Mouse (Mus musculus) CH12.LX (cell line): ENCODE measurements at regions not wholly inside any gene's neighbourhood (a gene's known extent, or its start where the extent isn't known, plus 50 kb on each side); places are given as distances from the start of the nearest gene placed in this dataset.

Experiments
- DNase-seq: peaks from one replicate; pipeline ENCODE4 v3.0.0-alpha.2; 2013; ENCODE audit errors: extremely low read depth
- H3K27ac ChIP-seq: 2 replicates; pipeline ENCODE4 v1.5.1; 2012; ENCODE audit warnings: low read depth, mild to moderate bottlenecking, control low read depth, moderate library complexity; ENCODE audit not compliant: insufficient read depth
- H3K27me3 ChIP-seq: replicated peaks from 2 replicates; pipeline ENCODE3; 2012; ENCODE audit warnings: inconsistent platforms
- H3K36me3 ChIP-seq, 2 experiments: replicated peaks in 1 of 2; 2 replicates each; pipeline versions ENCODE3 to v1.6.1; 2012; ENCODE audit warnings: inconsistent platforms in 1 of 2, low read length in 1 of 2, mild to moderate bottlenecking in 1 of 2, mixed read lengths in 1 of 2, moderate library complexity in 1 of 2; ENCODE audit not compliant: control insufficient read depth in 1 of 2, insufficient read depth in 1 of 2
- H3K4me1 ChIP-seq, 2 experiments: 2 replicates each; pipeline ENCODE4 v1.6.1; 2012; ENCODE audit warnings: inconsistent platforms in 1 of 2, moderate library complexity in 1 of 2; ENCODE audit not compliant: insufficient read depth in 2 of 2, control insufficient read depth in 1 of 2
- H3K4me2 ChIP-seq: 2 replicates; pipeline ENCODE4 v1.6.1; 2012; ENCODE audit warnings: low read depth, mild to moderate bottlenecking, control low read depth; ENCODE audit not compliant: poor library complexity, insufficient read depth, severe bottlenecking
- H3K4me3 ChIP-seq, 3 experiments: fragments of 150-350 bp in 1 of 3; sonication (generic) in 1 of 3; replicated peaks in 1 of 3; 2 replicates each; pipeline versions ENCODE3 to v1.5.1; 2011 to 2012; ENCODE audit warnings: low read depth in 2 of 3, low read length in 2 of 3, mild to moderate bottlenecking in 2 of 3, moderate library complexity in 2 of 3, control low read depth in 1 of 3, improper control_type of control experiment in 1 of 3, inconsistent platforms in 1 of 3, mixed read lengths in 1 of 3; ENCODE audit not compliant: poor library complexity in 1 of 3
- H3K79me2 ChIP-seq: replicated peaks from 2 replicates; pipeline ENCODE4 v1.6.1; 2012; ENCODE audit warnings: mild to moderate bottlenecking, moderate library complexity; ENCODE audit not compliant: control insufficient read depth, poor library complexity, insufficient read depth, severe bottlenecking; ENCODE audit errors: extremely low read depth
- H3K9ac ChIP-seq: 2 replicates; pipeline ENCODE4 v1.6.1; 2012; ENCODE audit warnings: low read depth, mild to moderate bottlenecking, control low read depth, moderate library complexity; ENCODE audit not compliant: insufficient read depth
- H3K9me3 ChIP-seq: replicated peaks from 2 replicates; pipeline ENCODE3; 2012; ENCODE audit warnings: low read length, inconsistent platforms, mixed read lengths
- BHLHE40 ChIP-seq: IDR thresholded peaks from 2 replicates; pipeline ENCODE4 v1.6.1; 2011; ENCODE audit warnings: mild to moderate bottlenecking, low read depth, low read length, improper control_type of control experiment
- E2F4 ChIP-seq: IDR thresholded peaks from 2 replicates; pipeline ENCODE4 v1.6.1; 2011; ENCODE audit warnings: low read depth, low read length, improper control_type of control experiment; ENCODE audit not compliant: insufficient replicate concordance
- ETS1 ChIP-seq: conservative IDR thresholded peaks from 2 replicates; pipeline ENCODE4 v1.6.1; 2012; ENCODE audit warnings: low read depth, mild to moderate bottlenecking, inconsistent platforms, low read length, improper control_type of control experiment, moderate library complexity
- GABPA ChIP-seq: IDR thresholded peaks from 2 replicates; pipeline ENCODE4 v1.6.1; 2012; ENCODE audit warnings: low read depth, low read length, improper control_type of control experiment, inconsistent platforms; ENCODE audit not compliant: insufficient replicate concordance
- KAT2A ChIP-seq: IDR thresholded peaks from 2 replicates; pipeline ENCODE4 v1.6.1; 2012; ENCODE audit warnings: low read length, improper control_type of control experiment, inconsistent platforms; ENCODE audit not compliant: insufficient replicate concordance
- MAFK ChIP-seq: IDR thresholded peaks from 2 replicates; pipeline ENCODE4 v1.6.1; 2011; ENCODE audit warnings: low read length, improper control_type of control experiment; ENCODE audit not compliant: insufficient replicate concordance
- MAX ChIP-seq: IDR thresholded peaks from 2 replicates; pipeline ENCODE4 v1.6.1; 2011; ENCODE audit warnings: low read length, improper control_type of control experiment
- MXI1 ChIP-seq: IDR thresholded peaks from 2 replicates; pipeline ENCODE4 v1.6.1; 2011; ENCODE audit warnings: mild to moderate bottlenecking, low read depth, low read length, improper control_type of control experiment
- MYC ChIP-seq: IDR thresholded peaks from 2 replicates; pipeline ENCODE4 v1.6.1; 2011; ENCODE audit warnings: low read depth, mild to moderate bottlenecking, improper control_type of control experiment, low read length
- NRF1 ChIP-seq: IDR thresholded peaks from 2 replicates; pipeline ENCODE4 v1.6.1; 2014; ENCODE audit warnings: low read depth, mild to moderate bottlenecking, inconsistent platforms, low read length, improper control_type of control experiment, moderate library complexity
- POLR2AphosphoS2 ChIP-seq: IDR thresholded peaks from 2 replicates; pipeline ENCODE4 v1.6.1; 2011; ENCODE audit warnings: low read depth, low read length, improper control_type of control experiment
- RAD21 ChIP-seq: IDR thresholded peaks from 2 replicates; pipeline ENCODE4 v1.6.1; 2011; ENCODE audit warnings: low read depth, mild to moderate bottlenecking, low read length, improper control_type of control experiment, moderate library complexity
- RCOR1 ChIP-seq: conservative IDR thresholded peaks from 2 replicates; pipeline ENCODE4 v1.6.1; 2012; ENCODE audit warnings: low read depth, mild to moderate bottlenecking, inconsistent platforms, low read length, improper control_type of control experiment
- TBP ChIP-seq: conservative IDR thresholded peaks from 2 replicates; pipeline ENCODE4 v1.6.1; 2011; ENCODE audit warnings: low read depth, low read length, improper control_type of control experiment
- TCF12 ChIP-seq: IDR thresholded peaks from 2 replicates; pipeline ENCODE4 v1.6.1; 2014; ENCODE audit warnings: low read depth, mild to moderate bottlenecking, inconsistent platforms, low read length, improper control_type of control experiment
- USF1 ChIP-seq: IDR thresholded peaks from 2 replicates; pipeline ENCODE4 v1.6.1; 2014; ENCODE audit warnings: low read depth, mild to moderate bottlenecking, inconsistent platforms, low read length, improper control_type of control experiment
- ZKSCAN1 ChIP-seq: IDR thresholded peaks from 2 replicates; pipeline ENCODE4 v1.6.1; 2012; ENCODE audit warnings: low read depth, inconsistent platforms, low read length, improper control_type of control experiment, borderline replicate concordance
- ZMIZ1 ChIP-seq: IDR thresholded peaks from 2 replicates; pipeline ENCODE4 v1.6.1; 2012; ENCODE audit warnings: low read depth, mild to moderate bottlenecking, inconsistent platforms, low read length, improper control_type of control experiment
- dilution Hi-C: fragments of 300-500 bp; cut with MboI; formaldehyde crosslinking; loops from 2 replicates; pipeline ENCODE4 v1.14.3; 2020; ENCODE audit warnings: low sequenced_read_pairs; ENCODE audit not compliant: extremely low pct_unique_long_range_greater_than_20kb, extremely low pct_ligation_motif_present
- in situ Hi-C: fragments of 300-500 bp; cut with MboI; formaldehyde crosslinking; loops from 3 replicates; pipeline ENCODE4 v1.14.3; 2019; ENCODE audit warnings: low sequenced_read_pairs, low pct_ligation_motif_present, low pct_unique_long_range_greater_than_20kb, mixed read lengths

GRCm38 (mm10) chr1:47014526-47014925 is 121.9 kb upstream of the Slc39a10 start:
- in situ Hi-C loops (no loop called here), dilution Hi-C loops (no loop called here)
- Histone ChIP-seq H3K27ac (no peak overlapping the region), H3K4me1 (no peaks in the 10 kb centered on the region), H3K36me3 (no peaks in the 10 kb centered on the region), H3K4me3 (no peak overlapping the region), H3K9ac (no peak overlapping the region), H3K27me3 (no peaks in the 10 kb centered on the region), H3K9me3 (no peaks in the 10 kb centered on the region), H3K79me2 (no peaks in the 10 kb centered on the region), H3K4me2 (no peak overlapping the region)
- no peak for DNase-seq
- TF ChIP-seq USF1 (no peak), GABPA (no peak), RAD21 (no peak), ZMIZ1 (no peak), ETS1 (no peak), MXI1 (no peak)

- no peak for DNase-seq
- TF ChIP-seq MAX = no peak
- no peak for TF ChIP-seq NRF1
- TF ChIP-seq ETS1 = no peak
- TF ChIP-seq POLR2AphosphoS2 = no peak
- no peak for TF ChIP-seq BHLHE40
- TF ChIP-seq RAD21 = no peak
- no peak for TF ChIP-seq MYC
- no peak for TF ChIP-seq E2F4
- TF ChIP-seq TCF12 = no peak
- no peak for TF ChIP-seq TBP
- TF ChIP-seq MAFK = no peak
- no peak for TF ChIP-seq KAT2A
- TF ChIP-seq RCOR1 = no peak
- no peak for TF ChIP-seq ZKSCAN1
- H3K36me3 ChIP-seq = no peaks in the 10 kb centered on the region
- in situ Hi-C loops = no loop called here
- H3K9ac ChIP-seq = no peak overlapping the region
- no peaks in the 10 kb centered on the region for H3K27me3 ChIP-seq
- H3K9me3 ChIP-seq = no peaks in the 10 kb centered on the region
- H3K4me3 ChIP-seq = no peak overlapping the region
- no peak overlapping the region for H3K4me2 ChIP-seq
- H3K4me1 ChIP-seq = no peaks in the 10 kb centered on the region
- dilution Hi-C loops = no loop called here
- no peak overlapping the region for H3K27ac ChIP-seq
- H3K79me2 ChIP-seq = no peaks in the 10 kb centered on the region
Observed at GRCm38 (mm10) chr1:47003746-47004145, 111.1 kb upstream of the Slc39a10 start.
